Mouse (Mus musculus) v-Abl transformed pro-B cells (cell line): Measurements from ENCODE around the gene Wdr12.
"Not testable (repeated sequence)": the region's sequence is repeated elsewhere in the genome, so short reads cannot be mapped to it uniquely, and the experiment has no call there.

Source experiments
- in situ Hi-C, 2 experiments: fragments of 400-800 bp; cut with MboI; formaldehyde crosslinking; loops; one replicate each; pipeline ENCODE4 v1.15.1; 2025; ENCODE audit not compliant: unreplicated experiment in 2 of 2

Gene Wdr12

GRCm38 (mm10) chr1:60098024-60098781, at the start of gene Wdr12, which contains the start of gene Carf:
TSS of gene Wdr12 (minus strand) at chr1:60098645.
TSS of gene Carf (plus strand) at chr1:60098247.
- in situ Hi-C loops = loop anchor here in 1 of 2 experiments (10.0 kb wide), 1 partner anchor 183 kb away; the partner anchor contains the start of gene Fam117b

GRCm38 (mm10) chr1:60137346-60137745, 38.9 kb upstream of the Wdr12 start:
- in situ Hi-C loops = no loop called here

GRCm38 (mm10) chr1:60117721-60118455, 19.4 kb upstream of the Wdr12 start:
- in situ Hi-C loops = loop anchor here in 1 of 2 experiments (25.0 kb wide), 1 partner anchor 406 kb away; no protein-coding TSS in a partner anchor

DNA sequence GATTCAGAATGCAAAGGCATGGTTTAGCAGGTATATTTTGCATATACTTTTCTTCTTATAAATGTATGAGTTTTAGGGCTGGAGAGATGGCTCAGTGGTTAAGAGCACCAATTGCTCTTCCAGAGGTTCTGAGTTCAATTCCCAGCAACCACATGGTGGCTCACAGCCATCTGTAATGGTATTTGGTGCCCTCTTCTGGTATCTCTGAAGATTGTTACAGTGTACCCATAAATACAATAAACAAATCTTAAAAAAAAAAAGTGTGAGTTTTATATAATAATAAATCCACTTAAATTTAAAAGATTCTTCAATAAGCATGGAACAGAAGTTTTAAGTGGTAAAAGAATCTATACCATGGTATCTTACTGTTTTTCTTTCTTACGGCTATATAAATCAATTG, 6.1 kb upstream of the Wdr12 start:
- in situ Hi-C loops = loop anchor here (10.0 to 25.0 kb wide), 2 partner anchors 392 to 410 kb away; no protein-coding TSS in a partner anchor

DNA sequence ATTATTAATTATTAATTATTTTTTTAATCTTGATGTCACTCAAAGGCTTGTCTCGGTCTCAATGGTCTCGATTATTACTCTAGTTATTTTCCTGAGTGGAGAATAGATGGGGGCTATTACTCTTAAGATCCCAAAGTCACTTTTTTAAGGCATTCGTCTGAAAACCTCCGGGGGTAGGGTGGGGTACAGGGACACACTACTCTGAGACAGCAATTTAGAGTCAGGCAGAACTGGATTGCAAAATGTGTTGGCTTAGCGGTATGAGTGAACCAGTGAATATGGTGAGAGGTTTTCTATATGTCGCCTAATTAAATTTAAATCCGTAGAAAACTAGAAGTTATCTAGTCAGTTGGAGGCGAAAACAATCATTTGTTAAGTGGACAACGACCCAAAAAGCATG, 394 bp upstream of the Wdr12 start:
- in situ Hi-C loops = loop anchor here in 1 of 2 experiments (10.0 kb wide), 1 partner anchor 184 kb away; the partner anchor contains the start of gene Fam117b

DNA sequence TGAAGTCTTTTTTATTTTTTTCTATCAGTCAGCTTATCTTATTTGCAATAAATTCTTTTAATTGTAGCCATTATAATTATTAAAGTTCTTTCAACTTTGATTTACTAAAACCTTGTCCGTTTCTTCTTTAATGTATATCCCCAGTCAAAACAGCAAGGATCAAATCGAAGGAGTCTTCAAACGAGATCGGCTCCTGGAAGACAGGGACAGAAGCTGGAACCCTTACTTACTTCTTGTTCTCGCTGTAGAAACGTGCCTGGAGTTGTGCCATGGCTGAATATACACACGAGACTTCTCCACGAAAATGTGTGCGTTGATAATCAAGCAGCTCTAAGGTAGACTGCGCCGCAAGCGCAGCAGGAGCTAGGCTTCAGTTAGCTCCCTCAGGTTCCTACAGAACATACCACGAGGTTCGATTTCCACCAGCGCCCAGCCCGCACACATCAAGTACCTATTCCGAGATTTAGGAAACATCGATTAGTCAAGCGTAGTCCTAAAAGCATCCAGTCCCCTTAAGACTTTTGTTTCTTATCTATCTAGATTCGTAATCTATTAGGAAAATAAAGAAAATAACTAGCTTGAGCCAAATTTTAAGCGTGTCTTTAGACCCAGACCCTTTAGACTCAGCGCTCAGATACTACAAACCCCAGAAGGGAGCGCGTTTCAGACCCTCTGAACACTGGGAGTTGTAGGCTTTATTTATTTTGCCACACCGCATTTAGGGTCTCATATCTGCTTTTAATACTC, 995 bp downstream of the Wdr12 start:
- in situ Hi-C loops = loop anchor here in 1 of 2 experiments (10.0 kb wide), 1 partner anchor 183 kb away; the partner anchor contains the start of gene Fam117b

GRCm38 (mm10) chr1:60096572-60097276, 1.7 kb downstream of the Wdr12 start:
- in situ Hi-C loops = loop anchor here in 1 of 2 experiments (10.0 kb wide), 1 partner anchor 182 kb away; the partner anchor contains the start of gene Fam117b

DNA sequence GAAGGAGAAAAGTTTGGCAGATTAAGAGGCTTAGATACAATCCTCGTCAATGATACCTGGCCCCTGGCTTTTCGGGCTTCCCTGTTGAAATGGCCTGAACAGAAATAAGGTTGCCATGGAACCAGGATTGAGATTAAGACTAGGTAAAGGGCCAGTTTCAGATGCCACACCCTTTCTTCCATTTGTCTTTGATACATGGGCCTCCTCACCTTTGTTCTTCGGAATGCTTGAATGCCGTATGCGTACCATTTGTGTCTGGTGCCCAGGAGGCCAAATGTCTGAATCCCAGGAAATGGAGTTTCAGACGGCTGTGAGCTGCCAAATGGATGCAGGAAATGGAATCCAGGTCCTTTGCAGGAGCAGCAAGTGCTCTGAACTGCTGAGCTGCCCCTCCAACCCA, 22.0 kb downstream of the Wdr12 start:
- in situ Hi-C loops = no loop called here

DNA sequence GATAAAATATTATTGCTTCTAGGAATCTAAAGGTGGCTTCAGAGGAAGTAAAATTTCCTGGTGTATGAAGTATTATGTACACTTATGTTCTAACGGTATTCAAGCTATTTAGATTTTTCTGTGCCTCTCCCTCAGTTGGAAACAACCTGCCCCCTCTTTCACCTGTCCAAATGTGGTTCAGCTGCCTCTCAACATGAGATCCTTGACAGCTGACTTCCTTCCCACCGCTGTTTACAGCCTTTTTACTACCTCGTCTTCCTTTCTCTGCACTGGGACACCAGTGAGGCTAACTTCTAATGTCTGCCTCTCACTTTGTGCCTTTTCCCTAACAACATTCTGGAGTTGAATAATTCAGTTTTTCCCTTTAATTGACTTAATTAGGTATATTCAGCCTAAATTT, 22.9 kb downstream of the Wdr12 start:
- in situ Hi-C loops = no loop called here

DNA sequence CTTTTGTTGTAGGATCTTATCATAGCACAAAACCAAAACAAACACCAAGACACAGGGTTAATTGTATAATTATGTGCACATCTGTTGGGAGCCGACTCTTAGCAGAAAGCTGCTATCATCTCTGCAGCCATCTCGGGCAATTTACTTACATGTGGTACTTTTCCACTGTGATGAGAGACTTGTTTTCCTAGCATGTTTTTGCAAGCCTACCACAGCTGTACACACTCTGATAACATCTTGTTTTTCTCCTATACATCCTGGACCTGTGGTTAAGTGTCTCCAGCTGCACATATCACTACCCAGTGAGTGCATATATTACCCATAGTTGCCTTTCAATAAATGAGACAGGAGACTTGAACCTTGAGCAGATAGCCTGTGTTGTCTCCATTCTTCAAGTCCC, 23.5 kb downstream of the Wdr12 start:
- in situ Hi-C loops = no loop called here

- in situ Hi-C loops = not testable (repeated sequence)
Observed at GRCm38 (mm10) chr1:60070725-60071124, 27.7 kb downstream of the Wdr12 start.

GRCm38 (mm10) chr1:60056310-60056709, 42.1 kb downstream of the Wdr12 start:
- in situ Hi-C loops = no loop called here

GRCm38 (mm10) chr1:60054659-60055058, 43.8 kb downstream of the Wdr12 start:
- in situ Hi-C loops = no loop called here

DNA sequence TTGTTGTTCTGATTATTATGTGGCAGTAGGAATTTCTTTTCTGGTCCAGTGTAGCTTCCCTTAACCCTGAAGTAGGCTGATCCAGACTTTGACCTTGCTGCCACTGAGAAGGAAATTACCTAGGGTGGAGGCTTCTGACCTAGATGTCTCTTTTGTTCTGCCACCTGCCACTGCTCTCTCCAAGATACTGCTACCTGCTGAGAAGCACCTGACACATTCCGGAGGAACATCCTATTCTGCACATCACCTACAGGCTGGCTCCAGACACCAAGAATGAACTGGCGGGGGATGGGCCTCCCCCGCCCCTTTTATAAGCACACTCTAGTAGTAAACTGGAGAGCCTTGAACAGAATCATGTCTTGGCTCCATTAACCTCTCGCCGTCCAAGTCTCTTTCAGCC, 51.0 kb downstream of the Wdr12 start:
- in situ Hi-C loops = not testable (repeated sequence)

DNA sequence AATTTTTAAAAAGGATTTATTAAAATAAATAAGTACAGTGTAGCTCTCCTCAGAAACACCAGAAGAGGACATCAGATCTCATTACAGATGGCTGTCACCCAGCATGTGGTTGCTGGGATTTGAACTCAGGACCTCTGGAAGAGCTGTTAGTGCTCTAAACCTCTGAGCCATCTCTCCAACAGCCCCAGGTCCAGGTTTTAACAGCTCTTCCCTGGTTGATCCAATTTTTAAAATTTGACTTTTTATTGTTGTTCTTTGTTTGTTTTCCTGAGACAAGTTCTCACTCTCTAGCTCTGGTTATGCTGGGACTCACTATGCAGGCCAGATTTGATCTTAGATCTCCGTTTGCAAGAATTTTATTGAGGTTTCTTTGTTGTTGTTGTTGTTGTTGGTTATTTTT, 53.9 kb downstream of the Wdr12 start:
- in situ Hi-C loops = no loop called here

DNA sequence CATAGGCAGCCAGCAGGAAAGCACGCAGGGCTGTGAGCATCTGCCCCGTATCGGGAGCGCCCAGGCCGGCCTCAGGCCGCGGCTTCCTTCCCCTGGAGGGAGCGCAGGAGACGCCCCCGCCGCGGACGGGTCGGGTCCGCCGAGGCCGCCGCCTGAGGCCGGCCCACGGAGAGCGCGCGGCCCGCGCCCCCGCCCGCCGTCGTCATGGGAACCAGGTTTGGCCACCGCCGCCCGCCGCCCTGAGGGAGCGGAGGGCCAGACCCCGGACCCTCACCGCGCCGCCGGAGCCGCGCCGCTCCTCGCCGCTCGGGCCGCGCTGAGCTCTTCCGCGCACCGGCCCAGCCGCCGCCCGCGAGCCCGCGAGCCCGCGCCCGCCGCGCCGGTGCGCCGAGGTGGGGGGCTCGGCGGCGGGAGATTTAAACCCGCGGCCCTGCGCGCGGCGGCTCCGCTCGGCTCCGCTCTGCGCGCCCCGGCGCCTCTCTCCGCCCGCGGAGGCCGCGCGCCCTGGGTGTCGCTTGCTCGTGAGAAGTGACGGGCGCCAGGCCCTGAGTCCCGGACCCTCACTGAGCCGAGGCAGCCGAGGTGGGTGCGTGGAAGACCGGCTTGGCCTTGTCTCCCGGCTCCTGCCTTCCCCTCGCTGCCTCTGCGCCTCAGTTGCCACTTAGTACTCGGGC, 55.5 kb downstream of the Wdr12 start, which contains the start of gene Ica1l:
Gene Ica1l, minus strand, starts transcription at position 389 of the 674 bp plus-strand sequence.
- in situ Hi-C loops = no loop called here

GRCm38 (mm10) chr1:60042398-60042795, 56.0 kb downstream of the Wdr12 start:
- in situ Hi-C loops = no loop called here

DNA sequence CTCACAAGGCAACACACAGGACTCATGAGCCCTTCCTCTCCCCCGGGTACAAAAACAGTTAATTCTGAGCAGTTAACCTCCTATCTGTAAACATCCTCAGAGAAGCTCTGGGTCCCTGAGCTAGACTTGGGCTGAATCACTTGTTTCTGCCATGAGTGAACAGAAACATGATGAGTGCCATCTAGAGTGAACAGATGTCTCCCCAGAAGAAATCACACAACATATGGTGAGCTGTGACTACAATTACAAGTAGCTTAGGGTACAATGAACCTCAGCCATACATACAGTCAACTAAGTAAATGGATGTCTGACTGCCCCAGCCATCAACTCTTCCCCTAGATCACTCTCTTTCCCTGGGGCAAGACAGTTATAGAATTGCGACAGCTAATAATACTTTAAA, 63.4 kb downstream of the Wdr12 start:
- in situ Hi-C loops = no loop called here
